Mouse (Mus musculus): ENCODE results near the gene 9430015G10Rik. TPM values are rescaled to one million over a fixed set of nuclear protein-coding genes. Genes with fewer than 3 reads are reported as not detected.
"Not testable (repeated sequence)": the region's sequence is repeated elsewhere in the genome, so short reads cannot be mapped to it uniquely, and the experiment has no call there.

The 9430015G10Rik gene
- total RNA-seq, 2 experiments from 2014 or later, result 22.6 to 28.9 TPM

- DNase-seq (ENCODE audit: low spot score in 2 of 2), result no peak
Observed at GRCm38 (mm10) chr4:156096191-156096590, 13.6 kb upstream of the 9430015G10Rik start.

- no peak for DNase-seq (ENCODE audit: low spot score in 2 of 2)
Observed at GRCm38 (mm10) chr4:156097770-156098366, 11.9 kb upstream of the 9430015G10Rik start.

DNA sequence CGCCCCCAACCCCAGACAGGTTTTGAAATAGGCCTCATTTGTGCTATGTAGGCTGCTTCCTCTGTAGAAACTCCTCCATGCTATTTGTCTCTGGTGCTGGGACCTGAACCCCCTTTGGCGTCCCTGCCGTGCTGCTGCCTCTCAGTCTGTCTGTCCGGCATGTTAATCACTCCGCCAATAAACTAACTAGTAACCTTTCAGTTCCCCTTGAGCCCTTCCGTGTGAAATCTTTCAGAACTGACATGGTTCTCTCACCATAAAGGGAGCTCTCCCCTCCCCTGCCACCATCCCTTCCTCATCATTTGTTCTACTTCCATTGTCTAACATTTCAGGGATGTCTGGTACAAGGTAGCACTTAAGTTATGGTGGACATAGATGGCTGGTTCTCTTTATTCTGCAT is 10.4 kb upstream of the 9430015G10Rik start:
- DNase-seq (ENCODE audit: low spot score in 2 of 2), result no peak

DNA sequence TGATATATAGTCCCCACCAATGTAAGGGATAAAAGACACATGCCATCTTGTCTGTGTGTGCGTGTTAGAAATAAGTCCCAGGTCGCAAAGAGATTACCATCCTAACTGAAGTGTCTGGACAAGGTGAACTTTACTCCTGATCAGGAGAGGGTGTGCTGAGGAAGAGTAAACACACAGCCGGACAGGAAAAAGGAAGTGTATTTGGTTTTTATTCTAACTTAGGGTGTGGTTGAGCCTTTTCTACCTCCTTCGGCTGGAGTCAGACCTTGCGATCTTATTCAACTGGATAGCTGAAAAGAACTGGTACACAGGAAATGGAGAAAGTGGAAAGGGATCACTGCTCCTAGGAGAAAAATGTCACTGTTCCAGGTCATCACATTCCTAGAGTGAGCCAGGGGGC is 9.3 kb upstream of the 9430015G10Rik start:
- DNase-seq (ENCODE audit: low spot score in 2 of 2), result no peak

GRCm38 (mm10) chr4:156101481-156101903 is 8.3 kb upstream of the 9430015G10Rik start:
- DNase-seq (ENCODE audit: low spot score in 2 of 2), result no peak

DNA sequence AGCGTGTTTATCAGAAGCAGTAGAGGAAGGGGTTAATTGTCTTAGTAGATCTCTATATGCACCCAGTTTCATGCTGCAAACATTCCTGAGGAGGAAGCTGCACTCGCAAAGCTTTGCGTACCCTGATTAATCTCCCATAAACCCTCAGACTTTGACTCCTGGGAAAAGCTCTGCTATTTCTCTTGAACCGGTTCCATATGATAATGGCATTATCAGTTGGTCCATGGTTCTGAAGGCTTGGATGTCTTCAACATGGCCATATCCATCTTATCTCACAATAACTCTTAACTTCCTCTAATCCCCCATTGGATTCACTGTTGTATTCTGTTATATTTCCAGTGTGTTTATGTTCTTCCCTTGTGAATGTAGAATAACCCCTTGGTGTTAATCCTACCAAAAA is 6.4 kb upstream of the 9430015G10Rik start:
- DNase-seq (ENCODE audit: low spot score in 2 of 2), result no peak

DNA sequence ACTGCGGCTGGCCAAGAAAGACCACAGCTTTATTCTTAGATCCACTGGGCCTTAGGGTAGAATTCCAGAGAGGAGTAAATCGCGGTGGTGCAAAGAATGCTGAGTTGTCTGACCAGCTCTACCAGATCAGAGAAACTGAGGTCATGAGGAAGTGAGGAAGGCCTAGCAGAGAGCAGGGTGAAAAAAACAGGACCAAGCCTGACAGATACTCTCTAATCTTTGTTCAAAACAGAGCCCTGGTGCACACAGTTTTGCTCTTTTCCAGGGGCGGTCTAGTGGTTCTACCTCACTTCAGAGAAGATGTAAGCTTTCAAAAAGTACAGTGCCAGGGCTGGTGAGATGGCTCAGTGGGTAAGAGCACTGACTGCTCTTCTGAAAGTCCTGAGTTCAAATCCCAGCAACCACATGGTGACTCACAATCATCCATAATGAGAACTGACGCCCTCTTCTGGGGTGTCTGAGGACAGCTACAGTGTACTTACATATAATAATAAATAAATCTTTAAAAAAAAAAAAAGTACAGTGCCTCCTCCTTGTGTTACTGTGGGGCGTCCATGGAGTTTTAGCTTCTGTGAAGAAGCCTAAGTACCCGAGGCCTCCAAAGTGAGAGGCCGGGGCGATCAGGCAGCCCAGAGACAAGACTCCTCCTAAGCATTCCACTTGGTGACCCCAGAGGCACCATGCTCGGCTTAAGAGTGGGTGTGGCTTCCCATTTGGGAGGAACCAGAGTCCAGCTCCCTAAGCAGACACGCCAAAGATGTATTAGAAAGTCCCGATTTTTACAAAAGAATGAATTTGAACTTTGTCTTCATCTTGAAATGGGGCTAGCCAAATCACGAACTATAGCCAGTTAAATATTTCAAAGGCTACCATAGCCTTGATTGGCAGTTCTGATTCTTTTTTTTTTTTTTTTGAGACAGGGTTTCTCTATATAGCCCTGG is 906 bp upstream of the 9430015G10Rik start:
- DNase-seq (ENCODE audit: low spot score in 2 of 2), result peak; percentile 19 to 30

GRCm38 (mm10) chr4:156124077-156124476 is 14.3 kb downstream of the 9430015G10Rik start:
- no peak for DNase-seq (ENCODE audit: low spot score in 2 of 2)

DNA sequence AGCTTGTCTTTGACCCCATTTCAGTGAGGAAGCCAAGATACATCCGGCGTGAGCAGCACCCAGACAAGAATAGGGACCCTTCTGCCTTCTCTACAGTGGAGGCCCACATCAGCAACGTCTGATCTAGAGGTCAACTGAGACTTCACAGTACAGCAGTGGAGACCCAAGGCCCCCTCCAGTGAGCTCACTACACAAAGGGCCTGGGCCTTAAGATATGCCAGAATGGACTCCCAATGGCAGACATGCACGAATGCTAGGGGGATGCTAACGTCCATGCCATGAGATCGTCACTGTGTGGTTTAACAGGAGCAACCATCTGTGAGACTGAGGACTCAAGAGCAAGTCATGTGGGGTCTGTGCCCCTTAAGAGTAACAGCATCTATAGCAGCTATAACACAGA is 15.6 kb downstream of the 9430015G10Rik start:
- no peak for DNase-seq (ENCODE audit: low spot score in 2 of 2)

DNA sequence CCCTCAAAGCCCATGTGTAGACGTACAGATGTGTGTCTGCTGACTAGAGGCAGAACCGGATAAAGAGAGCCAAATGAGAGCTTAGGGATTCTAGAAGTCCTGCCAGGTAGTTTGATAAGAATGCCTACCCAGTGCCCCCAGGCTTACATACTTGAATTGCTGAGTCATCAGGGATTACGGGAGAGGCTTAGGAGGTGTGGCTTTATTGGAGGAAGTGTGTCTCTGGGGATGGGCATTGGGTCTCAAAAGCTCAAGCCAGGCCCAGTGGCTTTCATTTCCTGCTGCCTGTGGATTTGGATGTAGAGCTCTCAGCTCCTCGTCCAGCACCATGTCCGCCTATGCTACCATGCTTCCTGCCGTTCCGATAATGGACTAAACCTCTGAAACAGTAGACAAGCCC is 17.1 kb downstream of the 9430015G10Rik start:
- DNase-seq (ENCODE audit: low spot score in 2 of 2), result no peak

- DNase-seq (ENCODE audit: low spot score in 2 of 2), result no peak
Observed at GRCm38 (mm10) chr4:156128746-156129145, 19.0 kb downstream of the 9430015G10Rik start.

GRCm38 (mm10) chr4:156130436-156130835 is 20.7 kb downstream of the 9430015G10Rik start, which contains the start of gene Rnf223:
Rnf223 (plus strand) TSS chr4:156130513.
- no peak for DNase-seq (ENCODE audit: low spot score in 2 of 2)

DNA sequence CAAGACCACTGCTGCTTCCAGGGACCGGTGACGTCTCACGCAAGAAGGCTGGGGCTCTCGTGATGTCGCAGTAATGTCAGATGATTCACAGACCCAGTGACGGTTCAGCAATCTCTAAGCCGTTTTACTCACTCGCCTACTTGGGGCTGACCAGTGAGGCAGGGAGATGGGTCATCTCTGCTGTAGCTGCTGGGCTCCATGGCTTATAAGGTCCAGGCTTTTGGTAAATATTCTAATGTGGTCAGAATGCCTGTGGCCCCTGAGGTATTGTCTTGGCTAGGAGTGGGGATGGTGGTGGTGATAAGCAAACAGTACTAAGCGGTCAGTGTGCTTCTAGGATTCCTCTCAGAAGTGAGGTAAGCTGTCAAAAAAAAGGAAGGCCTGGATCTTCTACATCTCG is 21.2 kb downstream of the 9430015G10Rik start:
- DNase-seq (ENCODE audit: low spot score in 2 of 2), result no peak

DNA sequence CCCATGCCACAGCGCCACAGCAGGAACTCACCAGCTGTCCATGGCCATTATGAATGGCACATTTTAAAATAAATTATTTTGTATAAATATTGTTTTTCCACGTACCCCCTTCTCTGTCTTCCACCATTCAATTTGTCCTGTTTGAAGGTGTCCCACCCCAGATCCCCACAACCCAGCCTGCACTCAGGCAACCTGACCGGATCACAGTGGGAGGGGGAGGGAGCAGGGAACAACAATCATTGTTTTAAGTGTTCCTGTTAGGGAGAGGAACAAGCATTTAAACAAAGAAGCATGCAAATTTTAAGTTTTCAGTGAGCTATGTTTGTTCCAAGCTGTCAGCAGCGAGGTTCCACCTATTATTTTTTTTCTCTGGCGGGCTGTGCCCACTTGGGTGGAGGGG is 23.6 kb downstream of the 9430015G10Rik start:
- no peak for DNase-seq (ENCODE audit: low spot score in 2 of 2)

DNA sequence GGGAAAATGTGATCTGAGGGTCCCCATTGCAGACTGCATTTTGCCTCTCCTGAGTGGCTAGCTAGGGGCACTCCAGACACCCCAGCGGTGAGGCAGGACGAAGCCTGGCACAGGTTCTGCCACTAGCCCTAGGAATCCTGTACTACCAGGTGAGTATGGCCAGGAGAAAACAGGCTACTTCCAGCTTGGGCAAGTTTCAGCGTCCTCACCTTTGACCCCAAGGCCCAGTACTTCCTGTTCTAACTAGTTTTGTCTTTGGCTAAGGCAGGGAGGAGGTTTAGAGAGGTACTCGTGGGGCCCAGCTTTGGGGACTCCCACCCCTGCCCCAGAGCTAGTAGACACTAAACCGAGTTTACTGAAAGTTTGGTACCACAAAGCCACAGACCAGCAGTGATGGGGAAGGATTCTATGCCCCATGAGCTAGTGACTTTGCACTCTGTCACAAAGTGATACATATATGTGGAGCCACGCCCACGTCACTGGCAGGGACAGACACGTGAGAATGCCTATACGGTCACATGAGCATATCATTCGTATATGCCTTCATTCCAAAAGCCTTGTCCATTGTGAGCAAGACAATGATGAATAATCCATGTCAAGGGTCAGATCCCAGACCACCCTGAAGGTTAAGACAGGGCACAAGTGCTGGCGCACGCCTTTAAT is 24.3 kb downstream of the 9430015G10Rik start:
- no peak for DNase-seq (ENCODE audit: low spot score in 2 of 2)

- no peak for DNase-seq (ENCODE audit: low spot score in 2 of 2)
Observed at GRCm38 (mm10) chr4:156135112-156135511, 25.3 kb downstream of the 9430015G10Rik start.

DNA sequence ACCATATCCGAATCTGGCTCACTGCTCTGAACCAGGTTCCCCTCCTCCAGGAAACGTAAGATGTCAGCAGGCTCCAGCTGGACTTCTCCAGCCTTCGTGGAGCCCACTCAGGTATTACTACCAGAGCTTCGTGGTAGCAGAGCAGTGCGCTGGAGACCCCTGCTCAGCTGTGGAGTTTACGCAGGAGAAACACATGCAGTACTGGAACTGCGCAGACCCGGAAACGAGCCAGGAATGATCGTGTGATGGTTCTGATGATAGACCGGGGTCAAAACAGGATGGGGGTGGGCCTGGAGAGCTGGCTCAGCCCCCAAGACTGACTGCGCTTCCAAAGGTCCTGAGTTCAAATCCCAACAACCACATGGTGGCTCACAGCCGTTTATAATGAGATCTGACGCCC is 26.0 kb downstream of the 9430015G10Rik start:
- DNase-seq (ENCODE audit: low spot score in 2 of 2), result no peak

DNA sequence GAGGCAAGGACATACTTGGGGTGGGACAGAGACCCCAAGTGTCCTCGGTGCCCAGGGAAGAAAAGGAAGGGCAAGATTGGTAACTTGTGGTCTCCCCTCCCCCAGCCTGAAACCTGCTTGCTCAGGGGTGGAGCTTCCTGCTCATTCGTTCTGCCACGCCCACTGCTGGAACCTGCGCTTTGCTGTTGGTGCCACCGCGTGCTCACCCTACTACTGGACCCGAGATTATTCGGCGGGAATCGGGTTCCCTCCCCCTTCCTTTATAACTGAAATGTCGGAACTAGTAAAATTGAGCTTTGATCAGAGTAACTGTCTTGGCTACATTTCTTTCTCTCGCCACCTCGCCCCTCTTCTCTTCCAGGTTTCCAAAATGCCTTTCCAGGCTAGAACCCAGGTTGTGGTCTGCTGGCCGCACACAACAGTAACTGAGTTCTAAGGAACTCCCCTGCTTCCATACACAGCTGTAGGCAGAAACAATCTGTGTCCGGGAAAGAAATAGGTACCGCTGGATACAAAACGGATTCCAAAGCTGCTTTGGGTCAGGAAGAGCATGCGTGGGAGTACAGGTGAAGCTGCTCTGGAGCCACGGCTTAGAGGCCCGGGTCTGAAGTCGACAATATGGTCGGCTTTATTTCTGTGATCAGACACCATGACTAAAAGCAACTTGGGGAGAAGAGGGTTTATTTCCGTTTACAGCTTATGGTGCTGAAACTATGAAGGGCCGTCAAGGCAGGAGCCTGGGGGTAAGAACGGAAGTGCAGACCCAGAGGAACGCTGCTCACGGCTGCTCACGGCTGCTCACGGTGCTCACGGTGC is 26.7 kb downstream of the 9430015G10Rik start:
- DNase-seq (ENCODE audit: low spot score in 2 of 2), result no peak

GRCm38 (mm10) chr4:156150887-156151286 is 41.1 kb downstream of the 9430015G10Rik start:
- DNase-seq (ENCODE audit: low spot score in 2 of 2), result not testable (repeated sequence)

DNA sequence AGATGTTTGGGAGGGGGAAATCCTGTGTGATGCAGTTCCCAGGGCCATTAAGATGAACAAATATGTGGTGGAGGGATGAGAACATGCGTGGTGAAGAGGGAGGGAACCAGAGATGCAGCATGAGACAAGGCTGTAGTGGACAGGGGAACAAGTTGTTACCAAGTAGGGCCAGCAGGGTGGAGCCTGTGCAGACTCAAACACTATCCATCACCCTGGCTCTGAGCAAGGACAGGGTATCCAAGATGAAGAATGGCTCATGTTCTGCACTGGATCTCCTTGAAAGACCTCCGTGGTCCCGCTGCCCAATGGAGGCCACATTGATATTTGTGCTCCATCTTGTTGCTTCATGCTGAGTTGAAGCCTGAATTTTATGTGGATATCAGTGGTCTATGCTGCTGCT is 45.0 kb downstream of the 9430015G10Rik start:
- DNase-seq (ENCODE audit: low spot score in 2 of 2), result no peak

DNA sequence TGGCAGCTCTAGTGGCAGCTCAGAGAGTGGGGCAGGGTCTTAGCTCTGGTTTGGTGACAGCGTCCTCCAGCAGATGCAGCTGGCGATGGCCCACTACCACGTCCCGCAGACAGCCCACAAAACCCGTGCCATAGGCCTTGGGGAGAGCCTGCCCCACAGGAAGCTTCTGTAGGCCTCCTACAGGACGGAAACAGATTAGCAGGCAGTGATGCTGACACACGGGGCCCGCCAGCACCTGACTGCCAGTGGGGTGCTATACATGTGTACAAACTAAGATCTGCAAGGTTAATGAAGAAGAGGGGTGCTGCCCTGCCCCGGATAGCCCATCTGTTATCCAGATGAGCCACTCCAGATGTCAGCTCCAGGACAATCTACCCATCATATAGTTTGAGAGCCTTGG is 56.7 kb downstream of the 9430015G10Rik start:
- no peak for DNase-seq (ENCODE audit: low spot score in 2 of 2)
